Mouse (Mus musculus) adrenal gland, postnatal 4 days (tissue): Measurements from ENCODE around the gene Nup37. TPM values are rescaled to one million over a fixed set of nuclear protein-coding genes. Genes with fewer than 3 reads are reported as not detected.

ENCODE experiments used
- DNase-seq, 2 experiments: peaks; one replicate each; pipeline ENCODE4 v3.0.0; 2021 to 2022; ENCODE audit warnings: low spot score in 2 of 2, mixed read lengths in 2 of 2
- total RNA-seq, 2 experiments: library from RNA; stranded (reverse); gene quantifications; 2 replicates each; pipeline ENCODE4 v1.2.3; 2021

Nup37 gene
- total RNA-seq, 2 experiments from 2014 or later, result 21.5 to 22.3 TPM

- no peak for DNase-seq
Measured at GRCm38 (mm10) chr10:88225421-88225820, 78.6 kb downstream of the Nup37 start.

GRCm38 (mm10) chr10:88227962-88228361, 81.2 kb downstream of the Nup37 start:
- no peak for DNase-seq

Other genes starting within 250 kb of the Nup37 start
- gene Pmch, start 55.9 kb upstream of the Nup37 start, total RNA-seq, result not detected
- 1 to 10 TPM; 7.7 to 8.0 TPM for gene Parpbp, start 51 bp upstream of the Nup37 start, total RNA-seq
- 10 to 100 TPM; 58.0 to 58.9 TPM for gene Washc3, start 54.1 kb downstream of the Nup37 start, total RNA-seq
- 1 to 10 TPM; 4.4 to 4.5 TPM for gene Dram1, start 232.1 kb downstream of the Nup37 start, total RNA-seq
- 10 to 100 TPM; 34.2 to 37.8 TPM for gene Gnptab, start 232.1 kb downstream of the Nup37 start, total RNA-seq